Mouse (Mus musculus): Measurements from ENCODE around the gene Xrcc6. TPM values are rescaled to one million over a fixed set of nuclear protein-coding genes. Genes with fewer than 3 reads are reported as not detected.
"Not testable (repeated sequence)": the region's sequence is repeated elsewhere in the genome, so short reads cannot be mapped to it uniquely, and the experiment has no call there.

Xrcc6 gene
- polyA plus RNA-seq, 1 experiment from 2014 or later = 56.9 TPM

- H3K36me3 ChIP-seq (ENCODE audit: control insufficient read depth, insufficient read depth, low read length); H3K4me3 ChIP-seq (ENCODE audit: low read depth, low read length); H3K4me1 ChIP-seq (ENCODE audit: control insufficient read depth, insufficient read depth, low read length); H3K9ac ChIP-seq (ENCODE audit: low read length); H3K27me3 ChIP-seq (replicated peaks; ENCODE audit: control insufficient read depth, insufficient read depth, low read length); H3K9me3 ChIP-seq (replicated peaks; ENCODE audit: control insufficient read depth, low read length); DNase-seq (ENCODE audit: low spot score); ATAC-seq; H3K27ac ChIP-seq (ENCODE audit: low read depth, low read length); H3K4me2 ChIP-seq (ENCODE audit: low read length): not testable (repeated sequence)
- WGBS = 38% methylated on average over 6 of the region's 6 CpGs
Observed at GRCm38 (mm10) chr15:81969635-81970034, 18.0 kb upstream of the Xrcc6 start.

DNA sequence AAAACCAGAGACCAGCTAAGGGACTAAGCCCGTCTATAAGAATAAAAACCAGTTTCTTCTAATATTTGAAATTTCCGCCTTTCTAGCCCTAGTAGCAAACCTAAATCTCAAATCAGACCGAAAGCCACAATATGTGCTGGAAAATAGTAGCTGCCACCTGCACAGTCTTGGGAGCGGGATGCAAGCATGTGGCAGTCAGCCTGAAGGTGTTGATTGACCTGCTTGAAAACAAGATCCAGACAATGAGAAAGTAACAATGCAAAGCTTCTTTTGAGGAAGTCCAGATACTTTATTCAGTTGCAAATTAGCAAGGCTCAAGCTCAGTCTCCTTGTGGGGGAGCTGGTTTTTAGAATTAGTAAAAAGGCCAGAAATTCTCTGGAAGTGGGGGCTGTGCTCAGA, 17.1 kb upstream of the Xrcc6 start:
- not testable (repeated sequence) for H3K27ac ChIP-seq (ENCODE audit: low read depth, low read length); H3K36me3 ChIP-seq (ENCODE audit: control insufficient read depth, insufficient read depth, low read length); H3K4me1 ChIP-seq (ENCODE audit: control insufficient read depth, insufficient read depth, low read length); H3K4me3 ChIP-seq (ENCODE audit: low read depth, low read length); H3K4me2 ChIP-seq (ENCODE audit: low read length); H3K9me3 ChIP-seq (replicated peaks; ENCODE audit: control insufficient read depth, low read length); H3K27me3 ChIP-seq (replicated peaks; ENCODE audit: control insufficient read depth, insufficient read depth, low read length); DNase-seq (ENCODE audit: low spot score); ATAC-seq; H3K9ac ChIP-seq (ENCODE audit: low read length)
- 69% methylated on average over 4 of the region's 4 CpGs for WGBS

GRCm38 (mm10) chr15:81975156-81975555, 12.5 kb upstream of the Xrcc6 start:
- not testable (repeated sequence) for H3K36me3 ChIP-seq (ENCODE audit: control insufficient read depth, insufficient read depth, low read length); H3K27me3 ChIP-seq (replicated peaks; ENCODE audit: control insufficient read depth, insufficient read depth, low read length); H3K4me2 ChIP-seq (ENCODE audit: low read length); DNase-seq (ENCODE audit: low spot score); ATAC-seq; H3K9me3 ChIP-seq (replicated peaks; ENCODE audit: control insufficient read depth, low read length); H3K27ac ChIP-seq (ENCODE audit: low read depth, low read length); H3K4me3 ChIP-seq (ENCODE audit: low read depth, low read length); H3K4me1 ChIP-seq (ENCODE audit: control insufficient read depth, insufficient read depth, low read length); H3K9ac ChIP-seq (ENCODE audit: low read length)
- WGBS = 94% methylated on average over 8 of the region's 8 CpGs

GRCm38 (mm10) chr15:81980321-81980720, 7.3 kb upstream of the Xrcc6 start, which contains the start of gene 1700029P11Rik:
1700029P11Rik (plus strand) TSS chr15:81980540.
- WGBS = 98% methylated on average over 23 of the region's 23 CpGs
- H3K4me3 ChIP-seq (ENCODE audit: low read depth, low read length) = no peak within 1 kb of the TSS
- H3K4me1 ChIP-seq (ENCODE audit: control insufficient read depth, insufficient read depth, low read length) = peaks cover 5% of the 10 kb centered on the region; the same call in 1 of the 2 replicates
- ATAC-seq (no peak), DNase-seq (ENCODE audit: low spot score) (no peak)
- H3K27me3 ChIP-seq (replicated peaks; ENCODE audit: control insufficient read depth, insufficient read depth, low read length) = no peaks in the 10 kb centered on the region
- no peaks in the 10 kb centered on the region for H3K9me3 ChIP-seq (replicated peaks; ENCODE audit: control insufficient read depth, low read length)
- H3K27ac ChIP-seq (ENCODE audit: low read depth, low read length) = no peak within 1 kb of the TSS
- no peaks in the 10 kb centered on the region for H3K36me3 ChIP-seq (ENCODE audit: control insufficient read depth, insufficient read depth, low read length)
- H3K9ac ChIP-seq (ENCODE audit: low read length) = no peak within 1 kb of the TSS
- no peak within 1 kb of the TSS for H3K4me2 ChIP-seq (ENCODE audit: low read length)

GRCm38 (mm10) chr15:81982173-81982572, 5.5 kb upstream of the Xrcc6 start:
- 62% methylated on average over 1 of the region's 1 CpGs for WGBS
- Histone ChIP-seq H3K9me3 (replicated peaks; ENCODE audit: control insufficient read depth, low read length) (no peaks in the 10 kb centered on the region), H3K4me2 (ENCODE audit: low read length) (no peak overlapping the region), H3K4me1 (ENCODE audit: control insufficient read depth, insufficient read depth, low read length) (peaks cover 10% of the 10 kb centered on the region; the same call in 1 of the 2 replicates), H3K4me3 (ENCODE audit: low read depth, low read length) (no peak overlapping the region), H3K36me3 (ENCODE audit: control insufficient read depth, insufficient read depth, low read length) (no peaks in the 10 kb centered on the region), H3K27me3 (replicated peaks; ENCODE audit: control insufficient read depth, insufficient read depth, low read length) (no peaks in the 10 kb centered on the region), H3K9ac (ENCODE audit: low read length) (no peak overlapping the region), H3K27ac (ENCODE audit: low read depth, low read length) (no peak overlapping the region)
- ATAC-seq = no peak
- no peak for DNase-seq (ENCODE audit: low spot score)

DNA sequence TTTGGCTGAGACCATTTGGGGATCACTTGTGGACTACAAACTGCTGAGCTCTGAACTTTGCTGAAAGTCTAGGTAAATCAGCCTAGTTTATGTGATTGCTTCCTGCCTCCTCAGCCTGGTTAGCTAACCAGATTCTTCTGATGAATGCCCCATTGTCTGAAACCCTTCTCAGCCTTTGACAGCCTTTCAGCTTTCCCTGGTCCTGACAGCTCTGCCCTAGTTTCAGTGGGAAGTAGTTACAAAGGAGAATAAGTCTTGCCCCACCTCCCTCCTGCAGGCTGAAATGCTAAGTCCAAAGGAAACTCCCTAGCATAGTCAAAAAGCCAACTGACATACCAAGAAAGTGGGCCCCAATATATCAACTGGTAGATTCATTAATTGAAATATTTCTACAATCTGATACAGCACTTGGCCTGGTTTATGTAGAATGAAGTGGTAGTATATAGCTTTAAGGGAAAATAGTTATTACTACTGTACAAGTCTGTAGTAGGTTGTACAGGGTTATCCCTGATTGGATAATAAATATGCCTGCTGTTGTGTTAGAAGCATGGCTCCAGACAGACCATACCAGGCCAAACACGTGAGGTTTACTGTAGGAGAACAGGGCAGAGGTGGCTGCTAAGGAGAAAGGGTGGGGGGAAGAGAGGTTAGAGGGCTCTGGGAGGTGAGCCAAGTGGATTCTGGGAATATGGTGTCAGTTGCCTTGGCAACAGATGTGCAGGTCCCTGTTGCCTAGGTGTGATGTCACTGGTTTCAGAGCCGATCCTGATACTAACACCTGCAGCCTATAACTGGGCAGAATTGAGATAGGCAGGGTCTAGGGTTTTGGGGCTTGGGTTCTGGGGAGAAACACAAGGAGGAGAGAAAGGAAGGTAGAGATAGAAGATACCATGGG, 2.1 kb upstream of the Xrcc6 start:
- 28% methylated on average over 2 of the region's 2 CpGs for WGBS
- H3K4me1 ChIP-seq (ENCODE audit: control insufficient read depth, insufficient read depth, low read length) = peaks cover 10% of the 10 kb centered on the region; the same call in 1 of the 2 replicates
- no peak overlapping the region for H3K9ac ChIP-seq (ENCODE audit: low read length)
- H3K4me2 ChIP-seq (ENCODE audit: low read length) = no peak overlapping the region
- H3K27me3 ChIP-seq (replicated peaks; ENCODE audit: control insufficient read depth, insufficient read depth, low read length) = no peaks in the 10 kb centered on the region
- ATAC-seq (peak; percentile 58; the same call in 1 of the 2 replicates), DNase-seq (ENCODE audit: low spot score) (peak; percentile 62)
- no peaks in the 10 kb centered on the region for H3K9me3 ChIP-seq (replicated peaks; ENCODE audit: control insufficient read depth, low read length)
- H3K27ac ChIP-seq (ENCODE audit: low read depth, low read length) = peak overlapping the region; percentile 66; the same call in 1 of the 2 replicates
- no peak overlapping the region for H3K4me3 ChIP-seq (ENCODE audit: low read depth, low read length)
- no peaks in the 10 kb centered on the region for H3K36me3 ChIP-seq (ENCODE audit: control insufficient read depth, insufficient read depth, low read length)

- H3K4me1 ChIP-seq (ENCODE audit: control insufficient read depth, insufficient read depth, low read length) = peaks cover 10% of the 10 kb centered on the region; the same call in 1 of the 2 replicates
- no peak overlapping the region for H3K4me2 ChIP-seq (ENCODE audit: low read length)
- no peak overlapping the region for H3K4me3 ChIP-seq (ENCODE audit: low read depth, low read length)
- no peaks in the 10 kb centered on the region for H3K9me3 ChIP-seq (replicated peaks; ENCODE audit: control insufficient read depth, low read length)
- peaks cover 21% of the 10 kb centered on the region for H3K36me3 ChIP-seq (ENCODE audit: control insufficient read depth, insufficient read depth, low read length)
- whole genome bisulfite sequencing = 39% methylated on average over 11 of the region's 11 CpGs
- ATAC-seq (peak; percentile 73), DNase-seq (ENCODE audit: low spot score) (peak; percentile 95)
- H3K9ac ChIP-seq (ENCODE audit: low read length) = peak overlapping the region; percentile 25; the same call in 1 of the 2 replicates
- no peak overlapping the region for H3K27ac ChIP-seq (ENCODE audit: low read depth, low read length)
- no peaks in the 10 kb centered on the region for H3K27me3 ChIP-seq (replicated peaks; ENCODE audit: control insufficient read depth, insufficient read depth, low read length)
Observed at GRCm38 (mm10) chr15:81989371-81990062, 1.9 kb downstream of the Xrcc6 start.

- H3K27ac ChIP-seq (ENCODE audit: low read depth, low read length) = no peak overlapping the region
- peaks cover 3% of the 10 kb centered on the region; the same call in 1 of the 2 replicates for H3K4me1 ChIP-seq (ENCODE audit: control insufficient read depth, insufficient read depth, low read length)
- no peak overlapping the region for H3K4me2 ChIP-seq (ENCODE audit: low read length)
- no peak overlapping the region for H3K9ac ChIP-seq (ENCODE audit: low read length)
- DNase-seq (ENCODE audit: low spot score) = no peak
- WGBS = 51% methylated on average over 7 of the region's 7 CpGs
- no peak overlapping the region for H3K4me3 ChIP-seq (ENCODE audit: low read depth, low read length)
- no peaks in the 10 kb centered on the region for H3K9me3 ChIP-seq (replicated peaks; ENCODE audit: control insufficient read depth, low read length)
- peaks cover 31% of the 10 kb centered on the region for H3K36me3 ChIP-seq (ENCODE audit: control insufficient read depth, insufficient read depth, low read length)
- ATAC-seq = no peak
- H3K27me3 ChIP-seq (replicated peaks; ENCODE audit: control insufficient read depth, insufficient read depth, low read length) = no peaks in the 10 kb centered on the region
Observed at GRCm38 (mm10) chr15:81990549-81990948, 2.9 kb downstream of the Xrcc6 start.

Measured in forebrain, embryonic 14.5 days (tissue).